Mouse (Mus musculus) intestine, postnatal 0 days (tissue): ENCODE measurements around the gene Ddx46. TPM values are rescaled to one million over a fixed set of nuclear protein-coding genes. Genes with fewer than 3 reads are reported as not detected.
A peak's percentile ranks its signal among the peaks of the same experiment; 100 is the strongest.

Source experiments
- ATAC-seq: fragments of 200-750 bp; cut with Nextera tagmentation; 2 replicates; pipeline ENCODE4 v1.8.0; 2017; ENCODE audit warnings: mild to moderate bottlenecking, moderate TSS enrichment, moderate library complexity
- H3K27ac ChIP-seq: fragments of 300-500 bp; sonication (generic); 2 replicates; pipeline ENCODE4 v1.5.1; 2014; ENCODE audit warnings: mild to moderate bottlenecking, low read depth, low read length, moderate library complexity
- H3K27me3 ChIP-seq: fragments of 300-500 bp; sonication (generic); replicated peaks from 2 replicates; pipeline ENCODE4 v1.6.1; 2014; ENCODE audit warnings: low read length, mixed read lengths; ENCODE audit not compliant: control insufficient read depth, insufficient read depth
- H3K36me3 ChIP-seq: fragments of 300-500 bp; sonication (generic); 2 replicates; pipeline ENCODE4 v1.6.1; 2014; ENCODE audit warnings: mild to moderate bottlenecking, moderate library complexity; ENCODE audit not compliant: control insufficient read depth, insufficient read depth
- H3K4me1 ChIP-seq: fragments of 300-500 bp; sonication (generic); replicated peaks from 2 replicates; pipeline ENCODE4 v1.6.1; 2014; ENCODE audit warnings: antibody characterized with exemption, low read length, mixed read lengths; ENCODE audit not compliant: control insufficient read depth, insufficient read depth
- H3K4me2 ChIP-seq: fragments of 300-500 bp; sonication (generic); replicated peaks from 2 replicates; pipeline ENCODE4 v1.6.1; 2014; ENCODE audit warnings: low read depth, mild to moderate bottlenecking, moderate library complexity
- H3K4me3 ChIP-seq: fragments of 300-500 bp; sonication (generic); 2 replicates; pipeline ENCODE4 v1.5.1; 2014; ENCODE audit warnings: low read depth, low read length
- H3K9ac ChIP-seq: fragments of 300-500 bp; sonication (generic); 2 replicates; pipeline ENCODE4 v1.6.1; 2014; ENCODE audit warnings: mild to moderate bottlenecking, low read depth, low read length
- H3K9me3 ChIP-seq: fragments of 300-500 bp; sonication (generic); 2 replicates; pipeline ENCODE4 v1.6.1; 2016; ENCODE audit warnings: mixed run types; ENCODE audit not compliant: control insufficient read depth
- CTCF ChIP-seq: sonication (generic); IDR thresholded peaks from 2 replicates; pipeline ENCODE4 v1.5.1; 2016; ENCODE audit warnings: low read depth, mild to moderate bottlenecking, control low read depth, antibody characterized with exemption, moderate library complexity
- WGBS: fragments of 180-500 bp; shearing (Covaris S2); extraction: QIAGEN DNeasy Blood & Tissue Kit; methylation state at CpG from one replicate; pipeline ENCODE4 v1.1.7; 2014; 5-methylcytosine and 5-hydroxymethylcytosine counted together
- polyA plus RNA-seq: library from polyadenylated mRNA; unstranded; fragments of >200 nt; fragmentation: Nextera tagmentation; extraction: Ambion mirVana; gene quantifications from 2 replicates; pipeline ENCODE4 v1.2.1, GENCODE M21; 2015

Gene Ddx46
- polyA plus RNA-seq, 1 experiment from 2014 or later = 15.6 TPM

GRCm38 (mm10) chr13:55726598-55727119 is 91.8 kb downstream of the Ddx46 start:
- TF ChIP-seq CTCF = peak; percentile 44
- WGBS = under 1% methylated on average over 4 of the region's 4 CpGs
- H3K9ac ChIP-seq = peak overlapping the region; percentile 74

DNA sequence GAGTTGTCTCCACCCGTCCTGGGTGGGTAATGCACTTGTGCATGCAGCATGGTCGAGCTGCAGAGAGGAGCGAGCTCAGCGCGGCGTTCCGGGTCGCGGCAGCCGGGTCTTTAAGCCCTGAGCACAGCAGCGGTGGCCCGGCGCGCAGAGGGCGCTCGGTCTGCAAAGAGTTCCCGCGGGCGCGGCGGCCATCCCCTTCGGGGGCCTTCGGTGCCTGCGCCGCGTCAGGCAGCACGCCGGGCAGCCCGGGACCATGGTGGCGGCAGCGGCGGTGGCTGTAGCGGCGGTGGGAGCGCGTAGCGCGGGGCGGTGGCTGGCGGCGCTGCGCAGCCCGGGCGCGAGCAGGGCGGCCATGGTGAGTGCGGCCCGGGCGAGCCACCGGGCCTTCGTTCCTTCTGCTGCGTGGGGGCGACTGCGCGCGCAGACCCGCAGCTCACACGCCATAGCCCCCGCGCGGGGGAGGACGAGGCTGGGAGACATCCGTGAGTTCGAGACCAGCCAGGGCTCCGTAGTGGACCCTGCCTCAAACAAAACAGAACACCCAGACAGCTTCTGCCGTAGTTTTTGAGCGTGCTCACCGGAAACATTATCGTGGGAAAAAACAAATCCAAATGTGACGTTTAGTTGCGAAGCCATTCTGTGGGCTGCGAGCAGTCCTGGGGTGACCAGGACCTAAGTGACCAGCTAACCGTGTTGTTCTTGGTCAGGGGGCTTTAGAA is 92.5 kb downstream of the Ddx46 start, which contains the start of gene Pcbd2:
Gene Pcbd2 (plus strand): TSS at position 249 of the 719 bp plus-strand sequence.
- peak within 1 kb of the TSS; percentile 74 for H3K9ac ChIP-seq
- no peaks in the 10 kb centered on the region for H3K4me1 ChIP-seq
- TF ChIP-seq CTCF = 0 out of 2 replicates have a peak, but pooled peaks have one; percentile 26
- no peaks in the 10 kb centered on the region for H3K27me3 ChIP-seq
- under 1% methylated on average over 72 of the region's 73 CpGs for WGBS
- peak within 1 kb of the TSS; percentile 69 for H3K4me2 ChIP-seq
- peak within 1 kb of the TSS; percentile 69 for H3K4me3 ChIP-seq
- H3K36me3 ChIP-seq = peaks cover 14% of the 10 kb centered on the region; the same call in 1 of the 2 replicates
- peak; percentile 93 for ATAC-seq
- no peaks in the 10 kb centered on the region for H3K9me3 ChIP-seq
- peak within 1 kb of the TSS; percentile 97 for H3K27ac ChIP-seq

More at GRCm38 (mm10) chr13:55726598-55727119, 91.8 kb downstream of the Ddx46 start:
- no peaks in the 10 kb centered on the region for H3K9me3 ChIP-seq
- H3K4me2 ChIP-seq = peak overlapping the region; percentile 69
- ATAC-seq = no peak
- peak overlapping the region; percentile 69 for H3K4me3 ChIP-seq
- H3K27ac ChIP-seq = peak overlapping the region; percentile 97
- H3K4me1 ChIP-seq = no peaks in the 10 kb centered on the region
- peaks cover 19% of the 10 kb centered on the region for H3K36me3 ChIP-seq
- H3K27me3 ChIP-seq = no peaks in the 10 kb centered on the region

- Histone ChIP-seq H3K27me3 (no peaks in the 10 kb centered on the region), H3K4me2 (peak overlapping the region; percentile 69), H3K4me3 (peak overlapping the region; percentile 69), H3K36me3 (peaks cover 14% of the 10 kb centered on the region; the same call in 1 of the 2 replicates), H3K27ac (peak overlapping the region; percentile 97), H3K9me3 (no peaks in the 10 kb centered on the region), H3K4me1 (no peaks in the 10 kb centered on the region), H3K9ac (peak overlapping the region; percentile 74)
- WGBS = 2% methylated on average over 19 of the region's 19 CpGs
- peak; percentile 77 for TF ChIP-seq CTCF
- ATAC-seq = peak; percentile 58
Measured at GRCm38 (mm10) chr13:55727839-55728238, 93.0 kb downstream of the Ddx46 start.

DNA sequence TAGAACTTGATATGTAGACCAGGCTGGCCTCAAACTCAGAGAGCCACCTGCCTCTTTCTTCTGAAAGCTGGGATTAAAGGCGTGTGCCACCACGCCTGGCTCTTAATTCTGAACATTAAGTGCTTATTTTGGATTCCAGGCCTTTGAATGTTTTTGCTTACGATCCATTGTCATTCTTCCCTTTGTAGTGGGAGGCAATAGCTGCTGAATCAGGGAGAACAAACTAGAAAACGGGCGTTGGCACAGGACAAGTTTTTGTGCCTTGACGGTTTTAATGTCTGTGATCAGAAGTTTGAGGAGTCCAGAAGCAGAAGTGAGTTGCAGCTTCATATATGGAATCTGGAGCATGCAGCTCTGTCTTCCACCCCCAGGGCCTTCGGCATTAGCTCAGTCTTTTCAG is 95.9 kb downstream of the Ddx46 start:
- ATAC-seq = no peak

More for the DNA sequence above, 95.9 kb downstream of the Ddx46 start:
- Histone ChIP-seq H3K4me3 (no peak overlapping the region), H3K27me3 (no peaks in the 10 kb centered on the region), H3K9ac (no peak overlapping the region), H3K27ac (no peak overlapping the region), H3K4me1 (no peaks in the 10 kb centered on the region), H3K36me3 (peaks cover 6% of the 10 kb centered on the region; the same call in 1 of the 2 replicates), H3K4me2 (no peak overlapping the region), H3K9me3 (no peaks in the 10 kb centered on the region)
- no peak for TF ChIP-seq CTCF
- 91% methylated on average over 7 of the region's 7 CpGs for WGBS

Other genes starting within 250 kb of the Ddx46 start
- 0.04 and 0.16 TPM in 2 replicates for gene Slc34a1, start 236.8 kb upstream of the Ddx46 start, polyA plus RNA-seq
- not detected in 2 replicates for gene Pfn3, start 219.8 kb upstream of the Ddx46 start, polyA plus RNA-seq
- gene F12, start 208.2 kb upstream of the Ddx46 start, polyA plus RNA-seq = 1.2 and 2.3 TPM in 2 replicates
- 10.5 and 11.4 TPM in 2 replicates for gene Grk6, start 190.0 kb upstream of the Ddx46 start, polyA plus RNA-seq
- 0.14 and 0.27 TPM in 2 replicates for gene Prr7, start 170.8 kb upstream of the Ddx46 start, polyA plus RNA-seq
- 31.3 and 34.8 TPM in 2 replicates for gene Dbn1, start 146.9 kb upstream of the Ddx46 start, polyA plus RNA-seq
- 131 and 142 TPM in 2 replicates for gene Pdlim7, start 121.4 kb upstream of the Ddx46 start, polyA plus RNA-seq
- 1.5 and 1.6 TPM in 2 replicates for gene Dok3, start 105.7 kb upstream of the Ddx46 start, polyA plus RNA-seq
- 23.2 and 25.8 TPM in 2 replicates for gene Ddx41, start 98.4 kb upstream of the Ddx46 start, polyA plus RNA-seq
- gene Fam193b, start 63.9 kb upstream of the Ddx46 start, polyA plus RNA-seq = 10.3 and 12.3 TPM in 2 replicates
- 57.3 and 63.3 TPM in 2 replicates for gene Tmed9, start 61.3 kb upstream of the Ddx46 start, polyA plus RNA-seq
- 13.9 and 14.3 TPM in 2 replicates for gene B4galt7, start 35.1 kb upstream of the Ddx46 start, polyA plus RNA-seq
- gene Caml, start 12.0 kb upstream of the Ddx46 start, polyA plus RNA-seq = 24.8 and 26.9 TPM in 2 replicates
- 20.4 and 21.8 TPM in 2 replicates for gene B230219D22Rik, start 58.1 kb downstream of the Ddx46 start, polyA plus RNA-seq
- 68.4 and 69.5 TPM in 2 replicates for gene Txndc15, start 79.6 kb downstream of the Ddx46 start, polyA plus RNA-seq
- 70.5 and 72.0 TPM in 2 replicates for gene Pcbd2, start 92.3 kb downstream of the Ddx46 start, polyA plus RNA-seq
- gene Catsper3, start 149.5 kb downstream of the Ddx46 start, polyA plus RNA-seq = 0.14 and 0.22 TPM in 2 replicates
- gene Pitx1, start 201.2 kb downstream of the Ddx46 start, polyA plus RNA-seq = 5.9 and 8.2 TPM in 2 replicates